Mouse (Mus musculus) CH12.LX (cell line): ENCODE measurements around the gene Baz1b.

Source experiments
- CTCF ChIP-seq, 2 experiments: IDR thresholded peaks in 1 of 2; conservative IDR thresholded peaks in 1 of 2; 2 replicates each; pipeline ENCODE4 v1.5.1; 2011 to 2012; ENCODE audit warnings: low read depth in 2 of 2, low read length in 2 of 2, improper control_type of control experiment in 1 of 2, inconsistent platforms in 1 of 2, mild to moderate bottlenecking in 1 of 2, moderate library complexity in 1 of 2
- GABPA ChIP-seq: IDR thresholded peaks from 2 replicates; pipeline ENCODE4 v1.6.1; 2012; ENCODE audit warnings: low read depth, low read length, improper control_type of control experiment, inconsistent platforms; ENCODE audit not compliant: insufficient replicate concordance
- MAFK ChIP-seq: IDR thresholded peaks from 2 replicates; pipeline ENCODE4 v1.6.1; 2011; ENCODE audit warnings: low read length, improper control_type of control experiment; ENCODE audit not compliant: insufficient replicate concordance
- POLR2A ChIP-seq: IDR thresholded peaks from 2 replicates; pipeline ENCODE4 v1.6.1; 2011; ENCODE audit warnings: low read depth, mild to moderate bottlenecking, improper control_type of control experiment, low read length

DNA sequence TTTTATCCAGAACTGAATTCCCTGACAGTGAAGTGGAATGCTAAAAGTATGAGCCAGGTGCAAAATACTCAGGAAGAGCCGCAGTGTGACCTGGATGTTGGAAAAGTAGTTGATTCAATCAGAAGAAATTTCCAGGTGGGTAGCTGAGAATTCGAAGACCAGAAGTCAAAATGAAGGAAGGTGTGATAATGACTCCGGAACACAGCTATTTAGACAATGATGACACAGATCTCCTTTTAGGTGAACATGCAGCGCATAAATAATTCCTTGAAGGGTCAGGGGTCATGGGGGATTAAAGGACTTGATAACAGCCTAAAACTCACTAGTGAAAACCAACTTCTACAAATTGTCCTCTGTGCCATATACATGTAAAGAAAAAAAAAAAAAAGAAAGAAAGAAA is 19.6 kb upstream of the Baz1b start:
- TF ChIP-seq POLR2A (no peak), GABPA (no peak), MAFK (no peak), CTCF (conservative IDR thresholded peaks at IDR 0.05 in 1 of 2, IDR thresholded peaks at IDR 0.05 in 1 of 2; ENCODE audit: low read depth in 2 of 2, low read length in 2 of 2) (no peak)
